Mouse (Mus musculus) intestine, embryonic 15.5 days (tissue): ENCODE measurements around the gene Ccdc27. TPM values are rescaled to one million over a fixed set of nuclear protein-coding genes. Genes with fewer than 3 reads are reported as not detected.

Source experiments
- ATAC-seq: fragments of 200-750 bp; cut with Nextera tagmentation; 2 replicates; pipeline ENCODE4 v1.8.0; 2017; ENCODE audit warnings: moderate TSS enrichment, moderate library complexity
- H3K27ac ChIP-seq: fragments of 300-500 bp; sonication (generic); 2 replicates; pipeline ENCODE4 v1.5.1; 2015; ENCODE audit warnings: mild to moderate bottlenecking, inconsistent platforms
- H3K27me3 ChIP-seq: fragments of 300-500 bp; sonication (generic); replicated peaks from 2 replicates; pipeline ENCODE4 v1.6.1; 2015; ENCODE audit warnings: inconsistent platforms
- H3K36me3 ChIP-seq: fragments of 300-500 bp; sonication (generic); 2 replicates; pipeline ENCODE4 v1.6.1; 2015; ENCODE audit warnings: inconsistent platforms
- H3K4me1 ChIP-seq: fragments of 300-500 bp; sonication (generic); replicated peaks from 2 replicates; pipeline ENCODE4 v1.6.1; 2015; ENCODE audit warnings: inconsistent platforms
- H3K4me2 ChIP-seq: fragments of 300-500 bp; sonication (generic); replicated peaks from 2 replicates; pipeline ENCODE4 v1.6.1; 2015; ENCODE audit warnings: mild to moderate bottlenecking, inconsistent platforms
- H3K4me3 ChIP-seq: fragments of 300-500 bp; sonication (generic); replicated peaks from 2 replicates; pipeline ENCODE4 v1.5.1; 2015; ENCODE audit warnings: inconsistent platforms
- H3K9ac ChIP-seq: fragments of 300-500 bp; sonication (generic); 2 replicates; pipeline ENCODE4 v1.6.1; 2015; ENCODE audit warnings: inconsistent platforms
- H3K9me3 ChIP-seq: fragments of 300-500 bp; sonication (generic); 2 replicates; pipeline ENCODE4 v1.6.1; 2016; ENCODE audit warnings: inconsistent platforms
- WGBS: fragments of 180-500 bp; shearing (Covaris S2); methylation state at CpG from one replicate; pipeline ENCODE4 v1.1.7; 2015; 5-methylcytosine and 5-hydroxymethylcytosine counted together
- polyA plus RNA-seq: library from polyadenylated mRNA; unstranded; fragments of >200 nt; fragmentation: Nextera tagmentation; extraction: Ambion mirVana; gene quantifications from 2 replicates; pipeline ENCODE4 v1.2.1, GENCODE M21; 2015

Ccdc27 gene
- polyA plus RNA-seq, 1 experiment from 2014 or later: not detected

DNA sequence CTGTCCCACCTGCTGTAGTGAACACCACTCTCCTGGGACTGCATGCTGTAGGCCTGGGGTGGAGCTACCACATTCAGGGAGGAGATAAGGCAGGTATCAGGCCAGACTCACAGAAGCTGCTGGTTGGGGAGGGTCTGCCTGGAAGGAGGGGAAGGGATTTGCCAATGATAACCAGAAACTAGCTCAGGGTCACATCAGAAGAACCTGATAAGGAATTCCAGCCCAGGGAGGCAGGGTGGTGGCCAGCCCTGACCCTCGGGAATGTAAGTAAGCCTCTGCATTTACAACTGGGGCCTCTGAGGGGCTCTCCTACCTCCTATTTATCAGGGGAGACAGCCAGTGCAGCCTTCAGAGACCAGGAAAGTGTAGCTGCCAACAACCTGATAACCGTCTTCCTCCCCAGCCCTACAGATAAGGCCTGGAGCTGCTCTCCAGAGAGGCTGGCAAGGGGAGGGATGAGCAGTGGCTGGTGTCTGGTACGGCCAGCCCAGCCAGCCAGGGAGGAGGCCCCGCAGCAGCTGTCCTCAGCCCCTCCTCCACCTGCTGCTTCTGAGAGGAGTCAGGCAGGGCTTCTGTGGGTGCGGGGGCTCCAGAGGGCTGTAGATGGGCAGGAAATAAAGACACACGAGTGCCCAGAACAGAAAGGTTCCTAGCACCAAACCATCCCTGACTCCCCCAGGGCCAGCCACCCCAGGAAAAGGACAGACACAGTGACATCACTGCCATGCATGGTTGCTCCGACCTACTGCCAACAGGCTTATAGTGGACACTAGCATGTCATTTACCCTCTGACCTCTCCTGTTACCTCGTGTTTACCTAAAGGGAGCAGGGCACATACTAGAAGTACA lies 18.5 kb downstream of the Ccdc27 start:
- H3K9me3 ChIP-seq: no peaks in the 10 kb centered on the region; the same call in 1 of the 2 replicates
- peak overlapping the region; percentile 82 for H3K27ac ChIP-seq
- 6% methylated on average over 8 of the region's 8 CpGs for WGBS
- H3K4me2 ChIP-seq: peak overlapping the region; percentile 78
- ATAC-seq: peak; percentile 65
- H3K4me3 ChIP-seq: peak overlapping the region; percentile 58
- peaks cover 39% of the 10 kb centered on the region for H3K4me1 ChIP-seq
- H3K9ac ChIP-seq: peak overlapping the region; percentile 67; the same call in 1 of the 2 replicates
- peaks cover 24% of the 10 kb centered on the region; the same call in 1 of the 2 replicates for H3K36me3 ChIP-seq
- H3K27me3 ChIP-seq: no peaks in the 10 kb centered on the region

DNA sequence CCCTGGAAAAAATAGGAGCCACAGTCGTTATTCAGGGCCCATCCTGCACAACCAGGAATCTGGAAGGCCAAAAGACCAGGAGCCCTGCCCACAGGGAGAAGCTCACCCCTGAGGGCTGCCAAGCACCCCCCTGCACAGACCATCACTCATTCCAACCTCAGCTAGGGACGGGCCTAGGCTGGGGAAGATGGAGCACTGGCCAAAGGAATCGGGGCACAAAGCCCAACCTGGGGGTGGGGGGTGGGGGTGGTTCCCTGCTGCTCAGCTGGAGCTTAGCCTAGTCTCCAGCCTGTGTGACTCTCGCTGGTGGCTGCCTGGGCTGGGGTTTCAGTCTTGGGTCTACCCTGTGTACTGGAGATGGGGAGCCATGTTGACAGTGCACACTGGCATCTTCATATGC lies 19.6 kb downstream of the Ccdc27 start:
- Histone ChIP-seq H3K4me1 (peaks cover 39% of the 10 kb centered on the region), H3K4me3 (no peak overlapping the region), H3K4me2 (peak overlapping the region; percentile 78), H3K9me3 (no peaks in the 10 kb centered on the region; the same call in 1 of the 2 replicates), H3K36me3 (peaks cover 35% of the 10 kb centered on the region), H3K27ac (peak overlapping the region; percentile 82), H3K27me3 (no peaks in the 10 kb centered on the region), H3K9ac (0 out of 2 replicates have a peak overlapping the region, but pooled peaks have one; percentile 8)
- no peak for ATAC-seq
- WGBS: 47% methylated on average over 4 of the region's 4 CpGs

DNA sequence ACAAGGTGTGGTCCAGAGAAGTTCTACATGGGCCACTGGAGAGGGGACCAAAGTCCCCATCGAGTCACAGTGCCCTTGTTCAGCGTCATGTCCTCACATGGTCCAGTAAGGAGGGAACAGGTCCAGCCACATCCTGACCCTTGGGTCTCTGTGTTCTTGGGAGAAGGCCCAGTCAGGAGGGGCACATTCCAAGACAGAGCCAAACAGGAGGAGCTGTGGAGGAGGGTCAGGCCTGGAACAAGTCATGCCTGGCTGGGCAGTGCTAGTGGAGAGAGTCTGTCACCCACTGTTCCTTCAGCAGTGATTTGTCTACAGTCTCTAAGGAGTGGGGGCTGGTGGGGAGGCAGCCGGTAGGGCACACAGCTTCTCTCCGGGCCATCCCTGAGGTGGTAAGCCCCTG lies 20.1 kb downstream of the Ccdc27 start:
- no peak for ATAC-seq
- Histone ChIP-seq H3K9me3 (no peaks in the 10 kb centered on the region; the same call in 1 of the 2 replicates), H3K4me2 (0 out of 2 replicates have a peak overlapping the region, but pooled peaks have one; percentile 78), H3K27ac (peak overlapping the region; percentile 82), H3K4me1 (peaks cover 39% of the 10 kb centered on the region), H3K4me3 (no peak overlapping the region), H3K9ac (0 out of 2 replicates have a peak overlapping the region, but pooled peaks have one; percentile 8), H3K36me3 (peaks cover 37% of the 10 kb centered on the region), H3K27me3 (no peaks in the 10 kb centered on the region)
- WGBS: 72% methylated on average over 4 of the region's 4 CpGs

DNA sequence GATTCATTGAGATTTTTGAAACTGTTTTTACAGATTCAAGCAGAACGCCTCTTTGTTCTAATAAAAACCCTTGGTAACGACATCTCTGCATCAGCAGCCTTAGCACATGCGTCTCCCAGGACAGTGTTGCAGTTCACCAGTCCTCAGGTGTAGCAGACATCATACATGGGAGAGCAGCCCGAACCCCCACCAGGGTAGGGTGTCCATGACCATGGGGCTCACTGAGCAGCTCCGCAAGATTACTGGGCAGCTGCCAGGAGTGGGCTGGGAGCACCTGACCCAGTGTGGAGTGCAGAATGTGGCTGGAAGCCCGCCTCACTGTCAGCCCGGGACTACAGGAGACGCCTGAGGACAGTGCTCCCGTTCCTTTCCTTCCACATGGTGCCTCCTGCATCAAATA lies 21.0 kb downstream of the Ccdc27 start:
- no peaks in the 10 kb centered on the region for H3K27me3 ChIP-seq

DNA sequence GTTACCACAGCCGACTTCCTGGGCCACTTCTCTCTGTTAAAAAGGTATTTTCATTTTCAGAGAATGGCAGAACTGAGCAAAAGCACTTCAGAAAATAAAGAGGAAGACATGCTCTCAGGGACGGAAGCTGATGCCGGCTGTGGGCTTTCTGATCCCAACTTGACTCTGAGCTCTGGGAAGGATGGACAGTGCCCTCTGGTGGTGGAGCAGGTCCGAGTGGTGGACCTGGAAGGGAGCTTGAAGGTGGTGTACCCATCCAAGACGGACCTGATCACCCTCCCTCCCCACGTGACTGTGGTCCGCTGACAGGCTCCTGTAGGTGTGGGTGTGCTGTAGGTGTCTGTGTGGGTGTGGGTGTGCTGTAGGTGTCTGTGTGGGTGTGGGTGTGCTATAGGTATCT lies 22.9 kb downstream of the Ccdc27 start:
- peaks cover 56% of the 10 kb centered on the region for H3K36me3 ChIP-seq

More for the DNA sequence above, 21.0 kb downstream of the Ccdc27 start:
- WGBS: 87% methylated on average over 9 of the region's 9 CpGs
- ATAC-seq: no peak
- H3K27ac ChIP-seq: no peak overlapping the region
- H3K9me3 ChIP-seq: no peaks in the 10 kb centered on the region; the same call in 1 of the 2 replicates
- peaks cover 47% of the 10 kb centered on the region for H3K36me3 ChIP-seq
- H3K4me3 ChIP-seq: no peak overlapping the region
- peaks cover 39% of the 10 kb centered on the region for H3K4me1 ChIP-seq
- H3K4me2 ChIP-seq: no peak overlapping the region
- H3K9ac ChIP-seq: no peak overlapping the region

DNA sequence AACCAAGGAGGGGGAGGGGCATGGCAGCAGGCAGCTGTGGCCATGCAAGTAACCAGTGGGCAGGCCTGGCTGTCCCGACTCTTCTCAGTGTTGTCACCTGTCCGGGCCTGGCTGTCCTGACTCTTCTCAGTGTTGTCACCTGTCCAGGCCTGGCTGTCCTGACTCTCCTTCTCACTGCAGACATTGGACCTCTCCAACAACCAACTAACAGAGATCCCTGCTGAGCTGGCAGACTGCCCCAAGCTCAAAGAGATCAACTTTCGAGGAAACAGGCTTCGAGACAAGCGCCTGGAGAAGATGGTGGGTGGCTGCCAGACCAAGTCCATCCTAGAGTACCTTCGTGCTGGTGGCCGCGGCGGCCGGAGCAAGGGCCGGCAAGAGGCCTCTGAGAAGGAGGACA lies 27.0 kb downstream of the Ccdc27 start:
- 92% methylated on average over 11 of the region's 11 CpGs for WGBS
- Histone ChIP-seq H3K27me3 (no peaks in the 10 kb centered on the region), H3K4me2 (no peak overlapping the region), H3K9ac (no peak overlapping the region), H3K4me1 (peaks cover 17% of the 10 kb centered on the region), H3K27ac (no peak overlapping the region), H3K9me3 (no peaks in the 10 kb centered on the region), H3K4me3 (no peak overlapping the region), H3K36me3 (peaks cover 41% of the 10 kb centered on the region)
- ATAC-seq: no peak

More for the DNA sequence above, 22.9 kb downstream of the Ccdc27 start:
- Histone ChIP-seq H3K4me2 (no peak overlapping the region), H3K27ac (no peak overlapping the region), H3K27me3 (no peaks in the 10 kb centered on the region), H3K4me3 (no peak overlapping the region), H3K4me1 (peaks cover 26% of the 10 kb centered on the region), H3K9me3 (no peaks in the 10 kb centered on the region; the same call in 1 of the 2 replicates), H3K9ac (no peak overlapping the region)
- 67% methylated on average over 7 of the region's 7 CpGs for WGBS
- no peak for ATAC-seq

DNA sequence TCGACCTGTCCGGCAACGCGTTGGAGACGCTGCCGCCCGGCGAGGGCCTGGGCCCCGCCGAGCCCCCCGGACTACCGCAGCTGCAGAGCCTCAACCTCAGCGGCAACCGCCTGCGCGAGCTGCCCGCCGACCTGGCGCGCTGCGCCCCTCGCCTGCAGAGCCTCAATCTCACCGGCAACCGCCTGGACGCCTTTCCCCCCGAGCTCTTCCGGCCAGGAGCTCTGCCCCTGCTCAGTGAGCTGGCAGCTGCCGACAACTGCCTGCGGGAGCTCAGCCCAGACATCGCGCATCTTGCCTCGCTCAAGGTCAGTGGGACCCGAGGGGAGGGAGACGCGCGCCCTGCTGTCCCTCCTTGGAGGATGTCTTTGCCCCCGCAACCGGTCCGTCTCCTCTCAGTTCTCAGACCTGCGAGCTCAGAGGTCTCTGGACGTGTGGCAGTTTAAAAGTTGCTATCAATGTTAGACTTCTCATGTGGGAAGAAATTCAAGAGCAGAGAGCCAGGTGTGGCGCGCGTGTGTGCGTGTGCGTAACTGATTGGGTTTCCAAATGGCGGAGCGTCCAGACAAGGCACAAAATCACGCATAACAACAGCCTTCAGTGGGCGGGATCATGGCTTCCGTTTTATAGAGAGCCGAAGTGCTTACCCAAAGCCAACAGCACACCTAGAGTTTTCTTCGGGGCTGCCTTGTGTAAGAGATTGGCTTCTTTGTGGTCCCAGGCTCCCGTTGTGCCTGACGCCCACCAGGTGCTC lies 30.2 kb downstream of the Ccdc27 start:
- Histone ChIP-seq H3K9me3 (no peaks in the 10 kb centered on the region), H3K27me3 (no peaks in the 10 kb centered on the region), H3K36me3 (peaks cover 18% of the 10 kb centered on the region), H3K9ac (peak overlapping the region; percentile 90), H3K4me2 (peak overlapping the region; percentile 90), H3K4me3 (peak overlapping the region; percentile 99), H3K4me1 (peaks cover 17% of the 10 kb centered on the region), H3K27ac (peak overlapping the region; percentile 37; the same call in 1 of the 2 replicates)
- peak; percentile 1; the same call in 1 of the 2 replicates for ATAC-seq
- 3% methylated on average over 54 of the region's 55 CpGs for WGBS

DNA sequence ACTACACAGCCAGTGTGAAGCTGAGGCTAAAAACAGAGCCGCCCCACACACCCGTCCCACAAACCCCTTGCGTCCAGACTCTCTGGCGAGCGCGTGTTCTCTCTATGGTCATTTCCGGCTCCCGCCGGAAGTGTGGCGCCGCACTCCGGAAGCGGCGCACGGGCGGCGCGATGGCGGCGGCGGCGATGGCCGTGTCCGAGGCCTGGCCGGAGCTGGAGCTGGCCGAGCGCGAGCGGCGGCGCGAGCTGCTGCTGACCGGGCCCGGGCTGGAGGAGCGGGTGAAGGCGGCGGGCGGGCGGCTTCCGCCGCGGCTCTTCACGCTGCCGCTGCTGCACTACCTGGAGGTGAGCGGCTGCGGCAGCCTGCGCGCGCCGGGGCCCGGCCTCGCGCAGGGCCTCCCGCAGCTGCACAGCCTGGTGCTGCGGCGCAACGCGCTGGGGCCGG lies 30.8 kb downstream of the Ccdc27 start, which contains the start of gene Lrrc47:
Gene Lrrc47 (plus strand): TSS at position 86 of the 444 bp plus-strand sequence.
- Histone ChIP-seq H3K4me3 (peak within 1 kb of the TSS; percentile 99), H3K27ac (peak within 1 kb of the TSS; percentile 37; the same call in 1 of the 2 replicates), H3K4me1 (peaks cover 17% of the 10 kb centered on the region), H3K27me3 (no peaks in the 10 kb centered on the region), H3K9me3 (no peaks in the 10 kb centered on the region), H3K4me2 (peak within 1 kb of the TSS; percentile 90), H3K9ac (peak within 1 kb of the TSS; percentile 90), H3K36me3 (peaks cover 12% of the 10 kb centered on the region)
- ATAC-seq: peak; percentile 97
- under 1% methylated on average over 59 of the region's 59 CpGs for WGBS

DNA sequence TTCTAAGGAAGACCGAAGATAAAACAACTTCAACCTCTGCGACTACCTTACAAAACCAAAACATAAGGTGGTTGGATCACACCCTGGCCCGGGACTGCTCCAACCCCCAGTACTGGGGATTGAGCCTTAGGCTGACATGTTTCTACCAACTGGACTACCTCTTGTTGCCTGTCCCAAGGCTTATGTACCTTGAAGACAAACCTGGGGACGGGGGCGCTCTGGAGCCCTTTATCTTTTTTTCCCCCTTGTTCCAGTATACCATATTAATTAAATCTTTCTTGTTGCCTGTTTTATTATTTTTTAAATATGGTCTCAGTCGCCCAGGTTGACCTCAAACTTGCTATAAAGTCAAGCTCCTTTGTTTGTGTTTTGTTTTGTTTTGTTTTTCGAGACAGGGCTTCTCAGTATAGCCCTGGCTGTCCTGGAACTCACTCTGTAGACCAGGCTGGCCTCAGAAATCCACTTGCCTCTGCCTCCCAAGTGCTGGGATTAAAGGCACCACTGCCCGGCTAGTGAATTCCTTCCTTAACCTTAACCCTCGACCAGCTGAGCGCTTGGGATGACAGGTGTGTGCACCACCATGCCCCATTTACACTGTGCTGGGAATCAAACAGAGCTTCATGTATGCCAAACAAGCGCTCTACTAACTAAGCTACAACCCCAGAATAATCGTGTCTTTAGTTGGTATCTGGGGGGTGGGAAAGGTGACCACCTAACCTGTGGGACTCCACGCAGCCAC lies 31.4 kb downstream of the Ccdc27 start:
- Histone ChIP-seq H3K4me3 (peak overlapping the region; percentile 99), H3K36me3 (peaks cover 13% of the 10 kb centered on the region), H3K4me2 (peak overlapping the region; percentile 90), H3K9me3 (no peaks in the 10 kb centered on the region), H3K4me1 (peaks cover 17% of the 10 kb centered on the region), H3K27ac (0 out of 2 replicates have a peak overlapping the region, but pooled peaks have one; percentile 18), H3K27me3 (no peaks in the 10 kb centered on the region), H3K9ac (peak overlapping the region; percentile 90)
- ATAC-seq: peak; percentile 64
- WGBS: 29% methylated on average over 13 of the region's 13 CpGs

DNA sequence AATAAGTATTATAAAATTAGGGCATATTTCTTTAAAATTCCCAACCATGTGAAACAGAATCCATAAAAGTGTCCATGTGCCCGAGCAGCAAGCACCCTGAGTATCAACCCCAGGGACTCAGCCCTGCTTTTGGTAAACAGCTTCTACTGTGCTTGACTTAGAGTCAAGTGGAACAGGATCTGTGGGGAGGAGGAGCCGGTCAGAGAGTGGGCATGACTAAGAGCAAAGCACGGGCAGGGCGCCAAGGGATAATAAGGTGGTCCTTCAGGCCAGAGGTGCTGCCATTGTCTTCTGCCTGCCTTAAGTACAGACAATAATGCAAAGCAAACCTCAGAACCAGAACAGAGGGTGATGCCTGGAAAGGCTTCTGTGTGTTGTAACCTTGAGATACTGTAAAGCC lies 34.7 kb downstream of the Ccdc27 start:
- Histone ChIP-seq H3K4me3 (no peak overlapping the region), H3K4me2 (no peak overlapping the region), H3K9ac (no peak overlapping the region), H3K36me3 (0 out of 2 replicates have a peak, but pooled peaks cover 10% of the 10 kb centered on the region), H3K27ac (no peak overlapping the region), H3K4me1 (peaks cover 6% of the 10 kb centered on the region), H3K9me3 (no peaks in the 10 kb centered on the region), H3K27me3 (no peaks in the 10 kb centered on the region)
- WGBS: 68% methylated on average over 4 of the region's 4 CpGs
- ATAC-seq: no peak

DNA sequence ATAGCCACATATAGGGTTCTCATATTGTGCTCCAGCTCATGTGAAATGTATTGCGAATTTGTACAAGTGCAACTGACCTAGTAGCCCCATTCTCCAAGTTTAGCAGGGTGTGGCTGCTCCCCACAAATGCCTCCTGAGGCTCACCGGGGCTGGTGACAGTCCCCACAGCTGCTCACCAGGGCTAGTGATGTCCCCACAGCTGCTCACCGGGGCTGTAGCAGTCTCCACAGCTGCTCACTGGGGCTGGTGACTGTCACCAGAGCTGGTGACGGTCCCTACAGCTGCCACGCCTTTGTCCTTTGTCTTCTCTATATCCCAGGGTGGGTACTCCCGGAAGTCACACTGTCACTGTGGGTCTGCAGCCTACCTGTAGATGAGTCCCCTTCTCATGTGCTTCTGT lies 36.2 kb downstream of the Ccdc27 start:
- Histone ChIP-seq H3K36me3 (peaks cover 16% of the 10 kb centered on the region; the same call in 1 of the 2 replicates), H3K27ac (no peak overlapping the region), H3K4me2 (no peak overlapping the region), H3K4me1 (peaks cover 2% of the 10 kb centered on the region; the same call in 1 of the 2 replicates), H3K9me3 (no peaks in the 10 kb centered on the region), H3K4me3 (no peak overlapping the region), H3K27me3 (no peaks in the 10 kb centered on the region), H3K9ac (no peak overlapping the region)
- 94% methylated on average over 6 of the region's 6 CpGs for WGBS
- no peak for ATAC-seq
